Mouse (Mus musculus): ENCODE measurements at regions not wholly inside any gene's neighbourhood (a gene's known extent, or its start where the extent isn't known, plus 50 kb on each side); places are given as distances from the start of the nearest gene placed in this dataset.

- no peak for DNase-seq
Measured at GRCm38 (mm10) chr7:95460889-95461288, 710.2 kb upstream of the Tenm4 start.

- no peak for DNase-seq
Measured at GRCm38 (mm10) chr7:95465506-95465905, 705.5 kb upstream of the Tenm4 start.

GRCm38 (mm10) chr7:95467028-95467427 is 704.0 kb upstream of the Tenm4 start:
- no peak for DNase-seq

DNA sequence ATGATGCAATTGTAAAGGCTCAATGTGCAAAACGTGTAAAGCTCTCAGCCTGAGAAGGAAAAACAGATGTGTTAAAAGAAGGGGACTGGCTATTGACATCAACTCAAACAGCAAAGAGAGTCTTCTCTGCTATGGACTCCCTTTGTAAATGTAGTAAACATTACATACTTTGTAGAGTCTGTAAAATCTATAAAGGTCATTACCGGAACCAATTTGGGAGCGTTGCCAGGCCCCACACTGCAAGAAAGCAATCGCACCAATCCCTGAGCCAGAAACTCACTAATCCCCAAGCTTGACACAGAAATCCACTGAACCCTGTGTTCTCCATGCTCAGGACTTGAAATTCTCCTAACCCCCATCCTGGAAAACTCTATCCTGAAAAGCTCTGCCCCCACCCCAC is 697.2 kb upstream of the Tenm4 start:
- no peak for DNase-seq

GRCm38 (mm10) chr7:95480121-95480726 is 690.8 kb upstream of the Tenm4 start:
- no peak for DNase-seq

DNA sequence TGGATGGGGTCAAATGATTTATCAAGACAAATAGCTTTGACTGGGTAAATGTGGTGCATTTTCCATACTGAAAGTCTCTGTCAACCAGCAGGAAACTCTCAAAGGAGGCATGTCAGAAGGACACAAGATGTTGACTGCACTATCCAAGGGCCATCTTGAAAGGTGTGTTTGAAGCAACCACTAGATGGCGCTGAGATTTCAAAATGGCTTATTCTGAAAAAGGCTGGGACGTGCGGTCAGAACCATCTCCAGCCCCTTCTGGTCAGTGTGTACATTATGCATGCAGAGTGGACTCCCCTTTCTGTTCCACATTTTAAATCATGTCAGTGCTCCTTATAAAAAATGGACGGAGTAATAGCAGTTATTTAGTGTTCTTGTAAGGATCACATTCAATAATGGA is 681.4 kb upstream of the Tenm4 start:
- peak; percentile 23 for DNase-seq

GRCm38 (mm10) chr7:95494793-95495192 is 676.3 kb upstream of the Tenm4 start:
- no peak for DNase-seq

DNA sequence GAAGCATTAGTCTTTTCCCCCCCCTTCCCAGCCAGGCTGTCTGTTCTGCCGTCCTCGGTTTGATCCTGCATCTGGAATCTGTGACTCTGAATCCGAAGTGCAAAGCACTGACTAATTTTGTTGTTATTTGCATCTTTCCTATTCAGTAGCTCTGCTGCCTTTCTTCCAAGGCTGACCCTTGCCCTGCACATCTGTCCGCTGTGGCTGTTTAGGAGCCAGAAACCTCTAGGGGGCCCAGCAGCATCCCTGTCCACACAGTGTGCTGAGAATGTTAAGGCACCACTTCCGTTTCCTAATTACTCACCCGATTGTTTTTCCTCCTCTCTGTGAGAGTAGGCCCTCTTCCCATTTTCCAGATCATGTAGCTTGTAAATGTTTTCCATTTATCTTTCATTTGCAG is 668.1 kb upstream of the Tenm4 start:
- no peak for DNase-seq

DNA sequence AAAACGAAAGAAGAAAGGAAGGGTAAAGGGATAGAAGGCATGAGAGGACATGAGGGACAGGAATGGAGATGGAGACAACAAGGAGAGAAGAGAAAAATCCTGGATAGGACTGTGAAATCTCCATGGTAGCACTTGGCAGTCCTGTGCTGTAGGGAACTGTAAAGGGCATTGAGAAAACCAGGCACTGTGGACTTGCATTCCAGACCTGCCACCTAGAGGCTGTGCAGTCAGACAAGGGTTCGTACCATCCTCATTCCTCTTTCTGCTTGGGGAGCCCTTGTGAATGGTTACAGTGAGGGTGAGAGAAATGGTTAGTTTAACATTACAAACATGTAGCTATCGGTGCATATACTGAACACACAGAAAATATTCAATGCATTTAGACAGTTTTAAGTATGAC is 623.8 kb upstream of the Tenm4 start:
- DNase-seq: no peak

- no peak for DNase-seq
Measured at GRCm38 (mm10) chr7:95550099-95550498, 620.9 kb upstream of the Tenm4 start.

- DNase-seq: no peak
Measured at GRCm38 (mm10) chr7:95551798-95552387, 619.2 kb upstream of the Tenm4 start.

- DNase-seq: no peak
Measured at GRCm38 (mm10) chr7:95558589-95558988, 612.5 kb upstream of the Tenm4 start.

DNA sequence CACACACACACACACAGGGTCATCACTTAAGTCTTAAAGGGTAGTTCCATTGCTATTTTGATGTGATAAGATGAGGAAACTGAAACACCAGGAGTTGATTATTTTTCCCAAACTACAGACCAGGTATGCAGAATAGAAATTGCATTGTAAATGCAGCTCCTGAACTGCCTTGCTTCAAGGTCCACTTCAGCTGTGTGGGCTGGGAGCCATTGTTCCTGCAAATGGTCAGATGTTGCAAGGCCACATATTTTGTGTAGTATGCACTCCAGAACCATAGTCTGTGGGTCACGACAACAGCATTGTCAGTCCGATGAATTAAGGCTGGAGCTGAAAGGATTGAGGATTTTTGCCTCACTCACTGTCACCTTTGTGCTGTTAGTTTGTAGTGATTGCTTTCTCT is 592.4 kb upstream of the Tenm4 start:
- DNase-seq: no peak

DNA sequence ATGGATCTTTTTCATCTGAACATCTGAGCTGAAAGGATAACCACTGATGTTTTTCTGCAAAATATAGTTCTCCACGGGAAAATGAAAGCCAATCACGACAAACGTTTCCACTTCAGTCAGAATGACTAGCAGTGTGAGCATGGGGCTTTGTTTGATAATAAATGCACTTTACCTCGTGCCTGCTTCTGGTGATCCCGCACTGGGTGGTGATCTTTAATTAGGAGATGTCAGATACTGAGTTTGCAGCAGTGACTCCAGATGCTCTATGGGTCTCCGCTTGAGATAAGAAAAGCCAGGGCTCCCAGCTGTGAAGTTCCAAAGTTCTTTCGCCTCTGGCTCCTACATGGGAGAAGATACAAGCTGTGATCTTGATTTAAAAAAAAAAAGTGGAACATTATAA is 589.7 kb upstream of the Tenm4 start:
- no peak for DNase-seq

DNA sequence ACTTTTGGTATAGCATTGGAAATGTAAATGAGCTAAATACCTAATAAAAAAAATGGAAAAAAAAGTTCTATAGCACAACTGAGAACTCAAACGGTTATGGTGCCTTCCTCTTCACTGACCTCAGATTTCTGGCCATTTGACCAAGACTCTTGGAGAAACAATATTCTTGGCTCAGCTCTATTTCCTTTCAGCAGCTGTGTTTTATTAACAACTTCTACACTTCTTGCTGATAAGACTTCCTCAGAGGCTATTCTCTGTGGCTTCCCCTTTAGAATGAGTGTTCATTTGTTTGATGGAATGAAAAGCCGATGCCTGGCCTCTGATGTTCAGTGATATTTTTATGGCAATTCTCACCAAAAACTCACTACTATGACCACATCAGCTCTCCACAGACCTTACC is 572.7 kb upstream of the Tenm4 start:
- no peak for DNase-seq

DNA sequence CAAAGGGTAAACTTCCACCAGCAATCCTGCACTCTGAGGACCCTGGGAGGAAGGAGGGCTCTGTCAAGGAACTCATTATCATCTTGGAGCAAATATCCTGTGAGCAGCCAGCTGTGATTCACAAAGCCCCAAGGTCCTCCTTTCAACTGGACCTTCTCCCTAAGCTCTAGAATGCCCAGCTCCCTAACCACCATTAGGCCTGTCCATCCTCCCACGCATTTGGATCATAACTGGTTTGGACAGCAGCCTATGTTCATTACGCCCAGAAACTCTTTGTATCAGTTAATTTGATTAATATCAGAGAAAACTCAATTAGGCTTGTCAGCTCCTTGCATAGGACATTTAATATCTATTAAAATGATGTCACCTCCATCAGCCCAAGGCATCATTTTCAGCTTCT is 557.3 kb upstream of the Tenm4 start:
- DNase-seq: no peak

DNA sequence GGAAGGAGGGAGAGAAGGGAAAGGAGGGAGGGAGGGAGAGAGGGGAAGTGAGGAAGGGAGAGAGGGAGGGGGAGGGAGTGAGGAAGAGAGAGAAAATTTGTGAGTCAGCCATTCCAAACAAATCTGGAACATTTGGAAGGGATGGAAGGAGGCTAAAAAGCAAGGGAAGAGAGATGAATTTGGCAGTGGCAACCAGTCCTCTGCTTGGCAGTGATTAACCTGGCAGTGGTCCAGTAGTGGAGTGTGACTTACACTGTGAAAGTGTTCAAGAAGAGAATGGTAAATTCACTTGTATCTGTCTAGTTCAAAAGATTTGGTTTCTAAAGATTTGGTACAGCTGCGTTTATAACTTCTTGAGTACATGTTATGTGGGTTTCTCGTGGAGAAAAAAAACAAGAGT is 553.7 kb upstream of the Tenm4 start:
- DNase-seq: no peak

GRCm38 (mm10) chr7:95618170-95618569 is 552.9 kb upstream of the Tenm4 start:
- DNase-seq: no peak

DNA sequence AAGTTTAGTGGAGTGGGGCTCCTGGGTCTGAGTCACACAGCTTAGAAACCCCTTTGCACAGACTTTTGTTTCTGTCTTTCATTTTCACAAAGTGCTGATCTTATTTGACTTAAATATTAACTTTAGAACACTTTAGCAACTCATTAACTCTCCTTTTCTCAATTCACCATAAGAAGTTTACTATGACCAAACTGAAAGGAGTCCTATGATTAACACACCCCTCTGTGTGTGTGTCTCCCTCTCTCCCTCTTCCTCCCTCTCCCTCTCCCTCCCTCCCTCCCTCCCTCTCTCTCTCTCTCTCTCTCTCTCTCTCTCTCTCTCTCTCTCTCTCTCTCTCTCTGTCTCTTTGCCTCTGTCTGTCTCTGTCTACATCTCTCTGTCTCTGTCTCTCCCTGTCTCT is 551.0 kb upstream of the Tenm4 start:
- DNase-seq: no peak

- no peak for DNase-seq
Measured at GRCm38 (mm10) chr7:95640683-95641082, 530.4 kb upstream of the Tenm4 start.

- DNase-seq: no peak
Measured at GRCm38 (mm10) chr7:95674319-95674718, 496.7 kb upstream of the Tenm4 start.

GRCm38 (mm10) chr7:95682521-95682920 is 488.5 kb upstream of the Tenm4 start:
- no peak for DNase-seq

GRCm38 (mm10) chr7:95687733-95688132 is 483.3 kb upstream of the Tenm4 start:
- DNase-seq: no peak

GRCm38 (mm10) chr7:95688151-95689146 is 482.6 kb upstream of the Tenm4 start:
- DNase-seq: no peak

Data from kidney, adult 18-20 months (tissue).